Mouse (Mus musculus) layer of hippocampus, adult 2 months (tissue): ENCODE data around the gene Cog4. TPM values are rescaled to one million over a fixed set of nuclear protein-coding genes. Genes with fewer than 3 reads are reported as not detected.
A peak's percentile ranks its signal among the peaks of the same experiment; 100 is the strongest.
"Not testable (repeated sequence)": the region's sequence is repeated elsewhere in the genome, so short reads cannot be mapped to it uniquely, and the experiment has no call there.

Experiments
- DNase-seq, 2 experiments: peaks; one replicate each; pipeline ENCODE4 v3.0.0; 2022; ENCODE audit warnings: low spot score in 2 of 2
- H3K27ac ChIP-seq: fragments of 200-600 bp; 2 replicates; pipeline ENCODE4 v1.8.1; 2022
- H3K4me3 ChIP-seq: fragments of 200-600 bp; 2 replicates; pipeline ENCODE4 v1.8.1; 2022; ENCODE audit warnings: mild to moderate bottlenecking
- CTCF ChIP-seq: fragments of 200-600 bp; conservative IDR thresholded peaks from 2 replicates; pipeline ENCODE4 v1.8.1; 2022; ENCODE audit warnings: antibody characterized with exemption, mild to moderate bottlenecking, moderate library complexity
- total RNA-seq, 2 experiments: library from RNA; stranded (reverse); gene quantifications; 2 replicates each; pipeline ENCODE4 v1.2.3; 2021

Gene Cog4
- total RNA-seq, 2 experiments from 2014 or later = 61.4 to 64.0 TPM

DNA sequence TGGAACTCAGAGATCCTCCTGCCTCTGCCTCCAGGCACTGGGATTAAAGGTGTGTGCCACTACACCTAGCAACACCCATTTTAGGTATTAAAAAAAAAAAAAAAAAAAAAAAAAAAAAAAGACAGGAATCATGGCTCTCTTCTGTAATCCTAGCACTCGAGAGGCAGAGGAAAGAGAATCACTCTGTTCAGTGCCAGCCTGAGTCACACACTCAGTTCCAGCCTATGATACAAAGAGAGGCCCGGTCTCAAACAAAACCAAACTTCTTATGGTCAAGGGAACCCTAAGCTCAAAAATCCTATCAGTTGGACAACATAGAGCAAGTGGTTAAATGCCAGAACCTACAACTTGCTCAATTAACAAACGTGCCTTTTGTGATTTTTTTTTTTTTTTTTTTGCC, 1.5 kb upstream of the Cog4 start:
- peak overlapping the region; percentile 87 for H3K4me3 ChIP-seq
- TF ChIP-seq CTCF = no peak
- DNase-seq = no peak
- no peak overlapping the region for H3K27ac ChIP-seq

DNA sequence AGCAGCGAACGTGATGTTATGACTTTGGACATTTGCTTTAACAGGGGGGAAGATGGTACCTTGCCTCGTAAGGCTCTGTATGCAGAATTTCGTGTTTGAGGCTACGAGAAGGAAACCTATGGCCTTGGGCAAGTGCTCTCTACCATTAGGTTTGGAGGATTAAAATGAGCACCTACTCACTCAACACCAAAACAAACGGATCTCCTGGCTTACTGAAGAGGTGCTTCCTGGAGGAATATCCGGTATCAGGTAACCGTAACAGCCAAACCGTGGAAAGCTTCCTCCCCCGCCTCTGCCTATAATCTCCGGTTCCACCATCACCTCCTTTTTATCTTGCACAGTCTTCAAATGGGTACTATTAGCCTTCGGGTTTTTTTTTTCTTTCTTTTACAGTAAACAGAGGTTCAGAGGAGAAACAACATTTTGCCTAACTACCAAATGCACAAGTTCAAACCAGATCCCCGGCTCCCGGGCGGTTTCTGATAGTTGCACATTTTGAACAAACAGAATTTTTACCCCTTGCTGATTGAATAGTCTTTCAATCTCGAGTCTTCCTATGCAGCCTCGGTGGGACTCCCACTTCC, 487 bp upstream of the Cog4 start:
- no peak for DNase-seq
- TF ChIP-seq CTCF = no peak
- peak overlapping the region; percentile 96 for H3K27ac ChIP-seq
- peak overlapping the region; percentile 87 for H3K4me3 ChIP-seq

DNA sequence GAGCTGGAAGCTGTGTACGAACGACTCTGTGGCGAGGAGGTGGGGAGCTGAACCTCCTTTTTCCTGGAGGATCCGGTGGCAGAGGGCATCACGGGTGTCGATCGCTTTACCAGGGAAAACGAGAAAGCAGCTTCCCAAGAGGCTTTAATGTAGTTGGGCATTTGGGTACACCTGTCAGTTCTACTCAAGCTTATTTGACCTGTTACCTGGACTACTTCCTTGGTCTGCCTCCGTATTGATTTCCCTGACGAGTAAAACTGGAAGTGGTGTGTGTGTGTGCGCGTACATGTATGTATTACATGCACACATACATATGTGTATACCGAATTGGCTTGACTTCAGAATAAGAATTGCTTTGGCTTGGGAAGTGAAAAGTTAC, 760 bp downstream of the Cog4 start:
- Histone ChIP-seq H3K4me3 (peak overlapping the region; percentile 87), H3K27ac (peak overlapping the region; percentile 96)
- no peak for TF ChIP-seq CTCF
- DNase-seq = no peak

DNA sequence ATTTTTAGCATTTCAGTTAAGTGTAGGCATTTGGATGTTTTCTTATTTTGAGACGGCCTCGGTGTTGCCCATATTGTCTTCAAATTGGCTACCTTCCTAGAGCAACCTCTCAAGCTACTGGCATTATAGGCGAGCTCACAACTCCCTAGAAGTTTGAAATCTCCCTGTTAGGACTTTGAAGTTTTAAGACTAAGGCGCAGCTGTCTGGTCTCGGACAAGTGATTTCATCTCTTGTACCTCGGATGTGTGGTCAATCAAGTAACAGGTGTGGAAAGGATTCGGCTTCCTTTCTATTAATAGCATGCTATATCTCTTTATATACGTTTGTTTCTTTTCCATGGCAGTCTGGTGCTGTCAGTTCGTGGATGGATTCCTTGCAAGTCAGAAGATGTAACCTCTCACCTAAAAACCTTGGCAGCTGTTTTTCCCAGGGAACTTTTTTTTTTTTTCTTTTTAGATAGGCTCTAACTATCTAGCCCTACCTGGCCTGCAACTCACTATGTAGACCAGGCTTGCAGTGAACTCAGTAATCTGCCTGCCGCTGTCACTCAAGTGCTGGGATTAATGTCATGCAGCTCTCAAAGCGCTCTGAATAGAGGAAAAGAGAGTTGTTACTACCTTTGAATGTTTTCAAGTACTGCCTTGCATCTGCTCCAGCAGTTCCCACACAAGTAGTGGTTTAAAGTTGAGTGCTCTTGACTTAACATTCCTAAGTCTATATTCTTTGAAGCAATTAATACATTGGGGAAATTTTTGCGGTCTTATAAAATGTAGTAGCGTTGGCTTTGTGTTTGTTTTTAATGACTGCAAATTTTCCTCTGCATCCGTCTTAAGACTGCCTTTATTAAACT, 1.5 kb downstream of the Cog4 start:
- no peak for DNase-seq
- no peak overlapping the region for H3K27ac ChIP-seq
- TF ChIP-seq CTCF = no peak

DNA sequence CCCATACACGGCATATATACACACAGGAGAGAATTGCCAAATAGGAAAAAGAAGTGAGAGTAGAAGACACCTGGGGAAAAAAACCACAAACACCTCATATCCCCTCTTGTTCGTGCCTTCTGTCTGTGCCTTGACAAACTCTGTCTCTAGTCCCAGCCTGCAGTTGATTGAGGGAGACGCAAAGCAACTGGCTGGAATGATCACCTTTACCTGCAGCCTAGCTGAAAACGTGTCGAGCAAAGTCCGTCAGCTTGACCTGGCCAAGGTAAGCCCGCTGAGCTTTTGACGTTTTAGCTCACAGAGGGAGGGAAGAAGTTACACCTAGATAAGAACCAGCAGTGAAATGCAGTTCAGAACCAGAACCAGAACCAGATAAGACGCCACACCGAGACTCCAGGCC, 4.8 kb downstream of the Cog4 start:
- no peak for DNase-seq
- no peak overlapping the region for H3K4me3 ChIP-seq
- TF ChIP-seq CTCF = no peak
- H3K27ac ChIP-seq = no peak overlapping the region

More for the DNA sequence above, 1.5 kb downstream of the Cog4 start:
- H3K4me3 ChIP-seq = peak overlapping the region; percentile 87

DNA sequence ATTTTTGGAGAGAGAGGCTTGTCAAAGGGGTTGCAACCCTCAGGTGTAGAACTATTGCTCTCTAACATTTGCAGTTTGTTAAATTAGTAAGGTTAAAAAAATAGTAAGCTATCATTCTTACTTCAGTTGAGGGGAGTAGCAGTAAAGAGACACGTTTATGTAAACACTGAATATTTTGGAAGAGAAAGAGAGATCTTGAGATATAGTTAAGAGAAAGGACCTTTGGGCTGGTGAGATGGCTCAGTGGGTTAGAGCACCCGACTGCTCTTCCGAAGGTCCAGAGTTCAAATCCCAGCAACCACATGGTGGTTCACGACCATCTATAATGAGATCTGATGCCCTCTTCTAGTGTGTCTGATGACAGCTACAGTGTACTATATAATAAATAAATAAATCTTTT, 9.7 kb downstream of the Cog4 start:
- H3K4me3 ChIP-seq, H3K27ac ChIP-seq, DNase-seq: not testable (repeated sequence)

DNA sequence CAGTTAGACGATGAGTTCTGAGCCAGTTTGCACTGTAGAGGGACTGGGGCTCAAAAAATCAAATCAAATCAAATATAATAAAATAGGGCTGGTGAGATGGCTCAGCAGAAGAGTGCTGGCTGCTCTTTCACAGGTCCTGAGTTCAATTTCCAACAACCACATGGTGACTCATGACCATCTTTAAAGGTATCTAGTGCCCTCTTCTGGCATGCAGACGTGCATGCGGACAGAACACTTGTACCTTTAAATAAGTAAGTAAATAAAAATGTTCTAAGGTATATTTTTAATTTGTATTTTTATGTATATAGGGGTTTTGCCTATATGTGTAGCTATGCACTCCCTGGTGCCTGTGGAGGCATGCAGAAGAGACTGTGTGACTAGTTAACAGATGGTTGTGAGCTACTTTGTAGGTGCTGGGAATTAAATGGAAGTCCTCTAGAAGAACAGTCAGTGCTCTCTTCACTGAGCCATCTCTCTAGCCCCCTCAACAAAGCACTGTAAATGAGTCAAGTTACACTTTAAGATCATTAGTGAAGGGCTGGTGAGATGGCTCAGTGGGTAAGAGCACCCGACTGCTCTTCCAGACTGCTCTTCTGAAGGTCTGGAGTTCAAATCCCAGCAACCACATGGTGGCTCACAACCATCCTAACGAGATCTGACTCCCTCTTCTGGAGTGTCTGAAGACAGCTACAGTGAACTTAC, 10.5 kb downstream of the Cog4 start:
- H3K4me3 ChIP-seq = no peak overlapping the region
- H3K27ac ChIP-seq = no peak overlapping the region
- DNase-seq = no peak
- TF ChIP-seq CTCF = peak; percentile 70

DNA sequence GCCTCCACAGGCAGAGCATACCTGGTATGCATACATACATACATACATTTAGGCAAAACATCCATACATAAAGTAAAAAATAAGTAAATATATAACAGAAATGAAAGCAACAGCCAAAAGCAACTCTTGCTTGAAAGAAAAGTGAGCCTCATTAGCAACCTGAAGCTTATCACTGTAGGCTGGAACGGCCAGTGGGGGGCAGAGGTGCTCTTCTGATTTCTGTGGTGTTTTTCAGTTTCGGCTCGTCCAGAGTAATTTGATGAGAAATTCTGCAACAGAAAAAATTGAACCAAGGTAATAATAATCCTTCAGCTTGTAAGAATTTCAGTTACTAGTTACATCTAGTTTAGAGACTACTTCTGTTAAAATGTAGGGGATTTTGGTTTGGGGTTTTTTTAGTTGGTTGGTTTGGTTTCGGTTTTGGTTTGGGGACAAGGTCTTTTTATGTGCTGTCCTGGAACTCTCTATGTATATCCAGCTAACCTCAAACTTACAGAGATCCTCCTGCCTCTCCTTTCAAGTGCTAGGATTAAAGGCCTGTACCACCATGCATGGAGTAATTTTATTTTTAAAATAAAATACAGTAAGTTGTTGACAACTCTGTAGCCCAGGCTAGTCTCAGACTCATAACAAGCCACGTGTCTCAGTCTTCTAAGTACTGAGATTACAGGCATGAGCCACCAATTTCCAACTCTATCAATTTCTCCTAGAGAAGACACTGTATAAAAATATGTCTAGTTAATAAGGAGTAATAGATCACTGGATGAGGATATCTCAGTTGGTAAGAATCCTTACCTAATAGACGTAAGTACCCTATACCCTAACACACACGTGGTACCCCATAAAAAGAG, 13.5 kb downstream of the Cog4 start:
- no peak overlapping the region for H3K4me3 ChIP-seq
- peak; percentile 70 for TF ChIP-seq CTCF
- DNase-seq = no peak
- H3K27ac ChIP-seq = no peak overlapping the region

DNA sequence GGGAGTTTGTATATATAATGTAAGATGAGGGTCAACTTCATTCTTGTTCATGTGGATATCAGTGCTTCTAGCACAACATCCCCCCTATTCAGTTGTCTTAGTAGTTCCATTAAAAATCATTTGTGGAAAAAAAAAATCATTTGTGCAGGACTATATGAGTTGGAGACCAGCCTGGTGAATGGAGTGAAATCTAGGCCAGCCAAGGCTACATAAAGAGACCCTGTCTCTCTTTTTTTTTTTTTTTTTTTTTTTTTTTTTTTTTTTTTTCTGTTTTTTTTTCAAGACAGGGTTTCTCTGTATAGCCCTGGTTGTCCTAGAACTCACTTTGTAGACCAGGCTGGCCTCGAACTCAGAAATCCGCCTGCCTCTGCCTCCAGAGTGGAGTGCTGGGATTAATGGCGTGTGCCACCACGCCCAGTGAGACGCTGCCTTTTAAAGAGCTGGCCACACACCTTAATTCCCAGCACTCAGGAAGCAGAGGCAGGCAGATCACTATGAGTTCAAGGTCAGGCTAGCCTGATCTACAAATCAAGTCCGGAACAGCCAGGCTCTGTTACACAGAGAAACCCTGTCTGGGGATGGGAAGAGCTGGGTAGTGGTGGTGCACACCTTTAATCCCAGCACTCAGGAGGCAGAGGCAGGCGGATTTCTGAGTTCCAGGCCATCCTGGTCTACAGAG, 15.1 kb downstream of the Cog4 start:
- H3K27ac ChIP-seq, DNase-seq, H3K4me3 ChIP-seq: not testable (repeated sequence)

DNA sequence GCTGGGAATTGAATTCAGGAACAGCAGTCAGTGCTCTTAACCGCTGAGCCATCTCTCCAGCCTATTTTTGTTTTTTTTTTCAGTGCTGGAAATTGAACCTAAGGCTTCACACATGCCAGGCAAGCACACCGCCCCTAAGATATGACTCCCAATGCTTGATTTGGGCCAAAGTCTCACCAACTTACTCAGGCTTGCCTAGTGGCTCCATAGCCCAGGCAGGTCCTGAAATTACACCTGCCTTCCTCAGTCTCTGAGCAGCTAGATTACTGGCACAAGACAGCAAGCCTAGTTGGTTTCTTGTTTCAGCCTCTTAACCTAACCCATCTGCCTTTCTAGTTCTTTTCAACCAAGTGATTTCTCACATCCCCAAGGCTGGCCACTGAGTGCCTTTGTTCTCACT, 24.1 kb downstream of the Cog4 start:
- no peak for TF ChIP-seq CTCF
- no peak overlapping the region for H3K27ac ChIP-seq
- DNase-seq = no peak
- H3K4me3 ChIP-seq = no peak overlapping the region

DNA sequence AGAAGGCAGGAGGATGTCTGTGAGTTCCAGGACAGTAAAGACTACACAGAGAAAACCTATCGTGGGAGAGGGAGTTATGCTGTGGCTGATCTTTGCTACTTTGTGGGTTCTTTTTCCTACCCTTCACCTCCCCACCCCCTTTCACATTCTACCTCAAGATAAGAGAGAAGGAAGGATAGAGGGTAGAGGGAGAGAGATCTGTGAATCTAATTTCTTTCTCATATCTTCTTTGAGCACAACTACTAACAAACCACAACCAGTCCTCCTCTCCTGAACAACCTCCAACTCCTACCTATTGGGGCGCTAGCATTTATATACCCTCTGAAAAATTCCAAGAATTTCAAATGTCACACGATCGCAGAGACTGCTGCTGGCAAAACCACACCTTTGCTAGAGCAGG, 31.5 kb downstream of the Cog4 start:
- no peak for DNase-seq
- H3K4me3 ChIP-seq = no peak overlapping the region
- TF ChIP-seq CTCF = no peak
- H3K27ac ChIP-seq = no peak overlapping the region

DNA sequence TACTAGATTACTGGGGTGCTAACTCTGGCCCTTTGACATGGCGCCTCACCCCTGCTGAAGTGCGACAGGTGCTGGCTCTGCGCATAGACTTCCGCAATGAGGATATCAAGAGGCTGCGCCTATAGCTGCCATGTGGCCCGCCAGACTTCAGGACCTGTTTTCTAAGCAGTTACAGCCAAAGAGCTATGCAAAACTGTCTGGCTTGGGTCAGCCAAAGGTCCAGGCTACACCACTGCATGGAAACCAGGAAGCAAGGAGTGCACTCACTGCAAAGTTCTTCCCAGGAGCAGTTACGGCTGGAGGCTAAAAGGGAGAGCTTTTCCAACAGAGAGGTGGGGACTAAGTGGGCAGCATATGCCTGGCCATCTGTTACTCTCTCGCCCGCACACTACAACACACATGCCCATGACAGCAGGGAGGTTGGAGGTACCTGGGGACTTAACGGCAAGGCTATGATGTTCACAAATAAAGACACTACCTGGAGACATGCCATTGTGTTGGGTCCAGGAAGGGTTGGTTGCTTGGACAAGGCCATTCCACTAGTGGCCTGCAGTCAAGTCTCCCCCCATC, 35.4 kb downstream of the Cog4 start:
- H3K4me3 ChIP-seq = no peak overlapping the region
- H3K27ac ChIP-seq = no peak overlapping the region
- TF ChIP-seq CTCF = no peak
- DNase-seq = peak in 1 of 2 experiments; percentile 44
